Mouse (Mus musculus): Measurements from ENCODE around the gene Lyg2. TPM values are rescaled to one million over a fixed set of nuclear protein-coding genes. Genes with fewer than 3 reads are reported as not detected.
A peak's percentile ranks its signal among the peaks of the same experiment; 100 is the strongest.

Gene Lyg2
- polyA plus RNA-seq (2021), result not detected

DNA sequence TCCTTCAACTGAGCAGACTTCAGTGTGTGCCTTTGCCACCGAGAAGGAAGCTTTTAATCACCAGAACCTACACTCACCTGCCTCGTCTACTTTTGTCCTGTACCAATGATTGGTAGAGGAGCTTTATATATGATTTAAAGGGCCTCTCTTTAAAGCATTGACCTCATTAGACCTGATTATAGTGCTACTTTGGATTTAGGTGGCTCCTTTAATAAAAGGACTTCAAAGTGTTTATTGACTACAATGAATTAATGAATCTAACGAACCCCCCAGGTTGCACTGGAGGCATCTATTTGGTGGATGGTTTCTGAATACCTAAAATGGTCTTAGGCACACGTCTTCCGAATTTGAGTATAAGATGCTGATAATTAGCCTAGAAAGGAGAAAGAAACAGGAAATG is at the start of gene Lyg2:
TSS of gene Lyg2 (minus strand) at position 101 of the 400 bp plus-strand sequence.
- DNase-seq (ENCODE audit: low read depth, low spot score) (no peak), ATAC-seq (no peak)
- no peak for TF ChIP-seq CTCF (IDR thresholded peaks at IDR 0.05)
- H3K27me3 ChIP-seq, result no peaks in the 10 kb centered on the region
- POLR2A ChIA-PET, result no interaction called here
- in situ Hi-C loops (cut with MboI; ENCODE audit: low pct_unique_long_range_greater_than_20kb), result no loop called here
- CTCF ChIA-PET, result interaction anchor here (1.4 kb wide), 1 partner anchor 13 kb away, joined by 4 read pairs; no protein-coding TSS in a partner anchor

DNA sequence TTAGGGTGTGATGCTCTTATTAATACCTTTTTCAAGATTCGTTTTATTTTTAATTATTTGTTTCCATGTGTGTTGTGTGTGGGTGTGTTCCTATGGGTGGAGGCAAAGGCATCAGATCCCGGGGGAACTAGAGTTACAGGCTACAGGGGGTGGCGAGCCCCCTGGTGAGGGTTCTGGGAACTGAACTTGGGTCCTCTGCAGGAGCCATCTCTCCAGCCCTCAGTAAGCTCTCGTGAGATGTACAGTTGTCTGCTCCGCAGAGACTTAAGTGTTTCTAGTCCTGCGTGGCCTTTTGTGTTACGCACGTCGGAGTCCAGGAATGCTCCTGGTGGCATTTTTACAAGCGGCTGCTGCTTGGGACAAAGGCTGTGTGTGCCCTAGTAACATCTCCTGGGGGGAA is 49.3 kb upstream of the Lyg2 start:
- TF ChIP-seq CTCF (IDR thresholded peaks at IDR 0.05), result no peak
- DNase-seq (ENCODE audit: low read depth, low spot score), result no peak
- ChIA-PET CTCF (no interaction called here), POLR2A (no interaction called here)
- in situ Hi-C loops (cut with MboI; ENCODE audit: low pct_unique_long_range_greater_than_20kb), result no loop called here
- ATAC-seq, result no peak
- H3K27me3 ChIP-seq, result no peaks in the 10 kb centered on the region

DNA sequence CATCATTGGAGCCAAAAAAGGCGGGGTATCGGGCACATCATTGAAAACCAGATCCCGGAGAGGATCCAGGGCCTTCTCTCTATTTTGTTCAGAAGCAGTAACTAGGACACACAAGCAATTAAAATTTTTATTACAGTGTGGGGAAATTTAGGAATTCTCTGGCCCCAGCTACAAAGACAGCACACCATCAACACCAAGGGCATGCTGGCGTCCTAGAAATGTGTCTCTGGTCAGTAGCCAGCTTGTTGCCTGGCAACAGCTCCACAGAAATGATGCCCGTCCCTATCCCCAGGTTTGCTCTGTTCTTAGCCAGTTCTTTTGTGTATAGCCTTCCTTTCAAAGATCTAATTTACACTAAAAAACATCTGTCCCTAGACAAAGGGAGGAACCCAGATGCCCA is 43.2 kb upstream of the Lyg2 start:
- peaks cover 3% of the 10 kb centered on the region for H3K27me3 ChIP-seq
- ATAC-seq (no peak), DNase-seq (ENCODE audit: low read depth, low spot score) (no peak)
- in situ Hi-C loops (cut with MboI; ENCODE audit: low pct_unique_long_range_greater_than_20kb), result no loop called here
- POLR2A ChIA-PET, result no interaction called here
- TF ChIP-seq CTCF (IDR thresholded peaks at IDR 0.05), result no peak
- CTCF ChIA-PET, result interaction anchor here (1.1 kb wide), 1 partner anchor 11 kb away, joined by 3 read pairs; no protein-coding TSS in a partner anchor

DNA sequence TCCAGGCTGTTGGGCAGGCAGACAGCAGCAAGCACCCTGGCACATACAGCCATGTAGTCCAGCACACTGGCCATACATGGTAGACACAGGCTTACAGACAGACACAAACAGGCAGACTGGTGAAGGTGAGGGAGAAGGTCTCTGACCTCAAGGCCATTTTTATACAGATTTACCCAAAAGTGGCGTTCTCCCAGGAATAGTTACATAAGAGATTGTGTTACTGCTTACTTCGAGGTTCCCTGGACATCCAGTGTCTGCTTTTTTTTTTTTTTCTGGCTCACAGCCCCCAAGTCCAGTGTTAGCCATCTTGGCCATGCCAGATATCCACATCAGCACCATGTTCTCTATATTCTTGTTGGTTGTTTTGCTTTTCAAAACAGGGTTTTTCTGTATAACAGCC is 42.2 kb upstream of the Lyg2 start:
- H3K27me3 ChIP-seq, result peaks cover 3% of the 10 kb centered on the region
- DNase-seq (ENCODE audit: low read depth, low spot score), result no peak
- POLR2A ChIA-PET, result no interaction called here
- CTCF ChIA-PET, result no interaction called here
- TF ChIP-seq CTCF (IDR thresholded peaks at IDR 0.05), result no peak
- ATAC-seq, result no peak
- in situ Hi-C loops (cut with MboI; ENCODE audit: low pct_unique_long_range_greater_than_20kb), result no loop called here

DNA sequence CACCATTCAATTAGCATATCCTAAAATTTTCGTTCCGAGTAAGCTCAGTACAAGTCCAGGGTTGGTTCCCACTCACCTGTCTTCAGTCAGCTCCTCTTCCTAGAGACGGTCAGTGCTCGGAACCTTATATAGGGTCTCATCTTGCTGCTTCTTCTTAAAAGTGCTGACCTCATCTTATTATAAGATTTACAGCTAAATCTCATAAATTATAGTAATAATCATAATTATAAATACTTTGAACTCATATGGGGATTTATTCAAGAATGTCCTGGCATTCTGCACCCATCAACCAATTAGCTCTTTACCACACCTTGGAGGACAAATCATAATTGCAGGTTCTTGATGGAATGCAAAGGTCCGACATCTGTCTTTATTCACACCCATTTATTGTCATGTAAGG is 41.4 kb upstream of the Lyg2 start, which contains the start of gene Lyg1:
TSS of gene Lyg1 (minus strand) at position 101 of the 400 bp plus-strand sequence.
- DNase-seq (ENCODE audit: low read depth, low spot score) (no peak), ATAC-seq (no peak)
- CTCF ChIA-PET, result no interaction called here
- POLR2A ChIA-PET, result no interaction called here
- no peak for TF ChIP-seq CTCF (IDR thresholded peaks at IDR 0.05)
- in situ Hi-C loops (cut with MboI; ENCODE audit: low pct_unique_long_range_greater_than_20kb), result no loop called here
- H3K27me3 ChIP-seq, result peaks cover 3% of the 10 kb centered on the region

DNA sequence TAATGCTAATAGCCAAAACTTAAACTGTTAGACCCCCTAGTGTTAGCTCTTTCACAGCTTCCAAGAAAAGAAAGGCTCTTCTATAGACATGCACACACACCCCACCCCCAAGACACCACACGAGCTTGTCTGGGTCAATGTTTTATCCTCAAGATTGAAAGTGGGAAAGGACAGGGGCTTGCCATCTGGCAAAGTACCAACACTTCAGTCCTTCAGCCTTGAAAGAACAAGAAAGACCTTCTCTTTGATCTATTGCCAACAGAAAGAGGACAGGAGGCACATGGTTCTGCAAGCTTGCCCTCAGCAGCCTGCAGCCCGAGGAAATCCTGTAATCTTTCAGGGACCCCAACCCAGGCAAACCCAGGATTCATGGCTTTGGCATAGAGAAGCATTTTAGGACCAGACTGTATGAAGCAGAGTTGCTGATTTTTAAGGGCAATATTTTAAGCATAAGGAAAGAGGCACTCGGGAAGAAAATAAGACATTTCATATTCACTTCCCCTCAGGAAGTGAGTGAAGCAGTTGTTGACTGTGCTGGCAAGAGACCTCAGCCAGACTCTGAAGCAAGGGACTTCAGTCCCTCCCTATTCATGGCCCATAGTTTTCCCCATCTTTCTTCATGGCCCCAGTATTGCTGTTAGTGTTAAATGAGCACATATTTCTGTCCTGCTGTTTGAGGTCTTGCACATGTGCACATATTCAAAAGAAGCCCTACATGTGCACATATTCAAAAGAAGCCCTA is 40.6 kb upstream of the Lyg2 start:
- no peak for TF ChIP-seq CTCF (IDR thresholded peaks at IDR 0.05)
- POLR2A ChIA-PET, result no interaction called here
- no peak for DNase-seq (ENCODE audit: low read depth, low spot score)
- no peak for ATAC-seq
- H3K27me3 ChIP-seq, result peaks cover 3% of the 10 kb centered on the region
- CTCF ChIA-PET, result no interaction called here
- in situ Hi-C loops (cut with MboI; ENCODE audit: low pct_unique_long_range_greater_than_20kb), result no loop called here

DNA sequence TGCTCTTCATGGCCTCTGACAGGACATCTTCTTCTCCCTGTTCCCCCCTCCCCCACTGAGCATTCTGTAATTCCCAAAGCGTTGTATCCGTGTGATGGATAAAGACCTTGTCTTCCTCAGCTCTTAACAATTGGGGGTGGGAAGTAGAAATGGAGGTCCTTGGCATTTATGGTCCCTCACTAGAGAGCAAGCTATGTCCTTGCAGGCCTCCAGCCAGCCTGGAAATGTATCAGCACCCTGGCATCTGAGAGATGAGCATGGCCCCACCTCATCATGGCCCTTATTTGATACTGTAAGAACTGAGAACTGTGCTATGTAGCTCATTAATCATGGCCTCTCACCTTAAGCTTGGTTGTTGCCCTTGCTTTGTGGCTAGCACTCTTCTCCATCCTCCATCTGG is 39.0 kb upstream of the Lyg2 start:
- ChIA-PET POLR2A (no interaction called here), CTCF (interaction anchor here (1.1 kb wide), 1 partner anchor 13 kb away, joined by 3 read pairs; no protein-coding TSS in a partner anchor)
- in situ Hi-C loops (cut with MboI; ENCODE audit: low pct_unique_long_range_greater_than_20kb), result no loop called here
- peaks cover 3% of the 10 kb centered on the region for H3K27me3 ChIP-seq
- TF ChIP-seq CTCF (IDR thresholded peaks at IDR 0.05), result no peak
- no peak for ATAC-seq
- no peak for DNase-seq (ENCODE audit: low read depth, low spot score)

DNA sequence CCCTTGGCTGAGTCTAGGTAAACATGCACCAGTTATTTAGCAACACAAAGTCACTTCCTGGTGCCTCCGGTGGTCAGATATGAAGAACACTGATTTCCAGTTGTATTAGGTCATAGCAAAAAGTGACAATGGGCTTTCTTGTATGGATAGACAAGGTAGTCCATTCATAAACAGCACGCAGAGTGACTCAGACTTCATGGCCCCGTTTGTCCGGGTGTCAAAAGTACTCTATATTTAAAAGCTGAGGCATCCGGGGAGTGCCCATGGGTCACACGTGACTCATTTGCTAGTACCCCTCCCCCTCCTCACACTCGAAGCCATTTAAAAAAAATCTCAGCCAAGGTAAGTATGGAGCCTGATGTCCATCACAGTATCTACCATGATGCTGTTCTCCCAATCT is 38.5 kb upstream of the Lyg2 start:
- H3K27me3 ChIP-seq, result peaks cover 3% of the 10 kb centered on the region
- CTCF ChIA-PET, result interaction anchor here (1.1 kb wide), 1 partner anchor 14 kb away, joined by 3 read pairs; no protein-coding TSS in a partner anchor
- TF ChIP-seq CTCF (IDR thresholded peaks at IDR 0.05), result no peak
- DNase-seq (ENCODE audit: low read depth, low spot score) (no peak), ATAC-seq (no peak)
- POLR2A ChIA-PET, result no interaction called here
- in situ Hi-C loops (cut with MboI; ENCODE audit: low pct_unique_long_range_greater_than_20kb), result no loop called here

DNA sequence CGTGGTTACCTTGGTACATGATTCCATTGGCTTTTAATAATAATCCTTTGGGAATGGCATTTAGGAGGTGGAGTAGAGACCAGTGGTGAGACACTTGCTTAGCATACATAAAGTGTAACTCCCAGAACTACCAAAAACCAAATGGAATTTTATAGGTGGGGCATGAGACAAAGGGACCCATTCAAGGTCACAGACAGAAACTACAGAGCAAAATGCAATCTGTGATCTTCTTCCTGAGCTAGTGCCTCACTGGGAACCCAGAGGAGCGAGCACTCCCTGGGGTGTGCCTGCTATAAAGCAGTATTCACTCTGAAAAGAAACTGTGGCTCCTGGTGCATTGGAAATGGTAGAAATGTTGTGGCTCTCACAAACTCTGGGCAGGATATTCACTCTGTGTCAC is 32.6 kb upstream of the Lyg2 start:
- CTCF ChIA-PET, result interaction anchor here (1.2 kb wide), 1 partner anchor 20 kb away, joined by 3 read pairs; no protein-coding TSS in a partner anchor
- POLR2A ChIA-PET, result no interaction called here
- in situ Hi-C loops (cut with MboI; ENCODE audit: low pct_unique_long_range_greater_than_20kb), result no loop called here
- ATAC-seq, result no peak
- no peaks in the 10 kb centered on the region for H3K27me3 ChIP-seq
- DNase-seq (ENCODE audit: low read depth, low spot score), result no peak
- TF ChIP-seq CTCF (IDR thresholded peaks at IDR 0.05), result no peak

DNA sequence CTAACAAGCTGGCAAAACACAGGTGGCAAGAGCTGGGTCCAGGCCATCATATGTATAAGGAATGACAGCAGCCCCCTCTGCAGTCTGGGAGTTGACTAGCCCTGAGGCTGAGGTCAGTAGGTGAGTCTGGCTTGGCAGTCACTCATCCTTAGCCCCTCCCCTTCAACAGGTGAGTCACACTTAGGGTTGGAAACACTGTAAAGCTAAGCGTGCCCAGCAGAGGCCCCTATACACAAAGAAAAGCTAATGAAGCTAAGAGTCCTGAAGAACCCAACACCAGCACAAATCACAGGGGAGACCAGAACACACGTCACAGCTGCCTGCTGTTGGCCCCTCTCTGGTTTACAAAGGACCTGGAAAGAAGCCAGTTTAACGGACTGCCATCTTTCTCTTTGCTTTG is 15.5 kb upstream of the Lyg2 start:
- in situ Hi-C loops (cut with MboI; ENCODE audit: low pct_unique_long_range_greater_than_20kb), result no loop called here
- no peak for ATAC-seq
- DNase-seq (ENCODE audit: low read depth, low spot score), result peak; percentile 27

DNA sequence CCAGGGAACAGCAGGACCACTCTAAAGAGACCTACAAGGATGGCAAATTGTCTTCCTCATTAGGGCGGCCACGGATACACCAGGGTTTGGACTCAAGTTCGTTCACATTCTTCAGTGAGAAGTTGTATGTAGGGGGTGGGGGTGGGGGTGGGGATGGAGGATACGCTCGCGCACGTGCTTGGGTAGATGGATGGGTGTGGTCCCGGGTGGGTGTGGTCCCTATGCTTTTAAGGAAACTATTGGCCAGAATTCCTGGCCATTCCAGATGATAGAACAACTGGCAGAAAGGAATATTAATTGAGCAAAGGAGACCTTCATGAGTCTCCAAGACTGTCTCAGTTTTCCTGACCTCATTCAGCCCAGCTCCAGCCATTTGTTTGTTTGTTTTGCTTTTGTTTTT is 9.7 kb upstream of the Lyg2 start:
- CTCF ChIA-PET, result interaction anchor here (0.6 to 1.3 kb wide), 2 partner anchors 22 to 209 kb away, joined by 3 read pairs; no protein-coding TSS in a partner anchor
- in situ Hi-C loops (cut with MboI; ENCODE audit: low pct_unique_long_range_greater_than_20kb), result no loop called here
- H3K27me3 ChIP-seq, result no peaks in the 10 kb centered on the region
- DNase-seq (ENCODE audit: low read depth, low spot score), result no peak
- no peak for TF ChIP-seq CTCF (IDR thresholded peaks at IDR 0.05)
- POLR2A ChIA-PET, result no interaction called here
- no peak for ATAC-seq

More for the DNA sequence above, 15.5 kb upstream of the Lyg2 start:
- H3K27me3 ChIP-seq, result no peaks in the 10 kb centered on the region
- POLR2A ChIA-PET, result no interaction called here
- CTCF ChIA-PET, result interaction anchor here (0.6 kb wide), 1 partner anchor 29 kb away, joined by 3 read pairs; no protein-coding TSS in a partner anchor
- peak; percentile 65 for TF ChIP-seq CTCF (IDR thresholded peaks at IDR 0.05)
